Mouse (Mus musculus) limb, embryonic 10.5 days (tissue): ENCODE measurements around the gene Ganab. TPM values are rescaled to one million over a fixed set of nuclear protein-coding genes. Genes with fewer than 3 reads are reported as not detected.

ENCODE experiments used
- microRNA-seq: library from miRNA; unstranded; fragments of <30 nt; microRNA quantifications from one replicate; pipeline ENCODE4, GENCODE M21; 2017
- polyA plus RNA-seq: library from polyadenylated mRNA; unstranded; fragments of >200 nt; fragmentation: Nextera tagmentation; extraction: Ambion mirVana; gene quantifications from 2 replicates; pipeline ENCODE4 v1.2.1, GENCODE M21; 2016

Ganab gene
- polyA plus RNA-seq, 1 experiment from 2014 or later, result 129 TPM

Small RNA genes within 50 kb of the gene (microRNA-seq; reads per million reads assigned to microRNA genes)
- not detected for gene Mir5136

Other genes with a start within 250 kb of the Ganab start
- gene Chrm1, start 234.3 kb upstream of the Ganab start, polyA plus RNA-seq, result 0.10 TPM in 1 of 2 replicates, not detected in the other
- 119 and 128 TPM in 2 replicates for gene Slc3a2, start 174.7 kb upstream of the Ganab start, polyA plus RNA-seq
- gene Wdr74, start 162.2 kb upstream of the Ganab start, polyA plus RNA-seq, result 121 and 145 TPM in 2 replicates
- gene 1700092M07Rik, start 157.4 kb upstream of the Ganab start, polyA plus RNA-seq, result 2.8 and 3.1 TPM in 2 replicates
- gene Stx5a, start 156.7 kb upstream of the Ganab start, polyA plus RNA-seq, result 99.3 and 134 TPM in 2 replicates
- gene Nxf1, start 141.0 kb upstream of the Ganab start, polyA plus RNA-seq, result 257 and 273 TPM in 2 replicates
- gene Tmem223, start 127.1 kb upstream of the Ganab start, polyA plus RNA-seq, result 181 and 183 TPM in 2 replicates
- 41.3 and 43.7 TPM in 2 replicates for gene Tmem179b, start 123.6 kb upstream of the Ganab start, polyA plus RNA-seq
- 44.2 and 47.0 TPM in 2 replicates for gene Taf6l, start 111.7 kb upstream of the Ganab start, polyA plus RNA-seq
- 206 and 216 TPM in 2 replicates for gene Polr2g, start 99.5 kb upstream of the Ganab start, polyA plus RNA-seq
- 5.9 and 6.1 TPM in 2 replicates for gene Zbtb3, start 95.5 kb upstream of the Ganab start, polyA plus RNA-seq
- gene Ttc9c, start 78.7 kb upstream of the Ganab start, polyA plus RNA-seq, result 80.2 and 85.2 TPM in 2 replicates
- gene Hnrnpul2, start 78.1 kb upstream of the Ganab start, polyA plus RNA-seq, result 4.7 and 5.2 TPM in 2 replicates
- not detected in 2 replicates for gene AC129217.1, start 68.3 kb upstream of the Ganab start, polyA plus RNA-seq
- gene Bscl2, start 60.6 kb upstream of the Ganab start, polyA plus RNA-seq, result 37.2 and 42.5 TPM in 2 replicates
- gene Gng3, start 58.9 kb upstream of the Ganab start, polyA plus RNA-seq, result 5.0 and 7.2 TPM in 2 replicates
- 0.29 and 0.39 TPM in 2 replicates for gene Lrrn4cl, start 47.3 kb upstream of the Ganab start, polyA plus RNA-seq
- gene Ubxn1, start 26.6 kb upstream of the Ganab start, polyA plus RNA-seq, result 211 and 228 TPM in 2 replicates
- 56.8 and 60.6 TPM in 2 replicates for gene Uqcc3, start 17.1 kb upstream of the Ganab start, polyA plus RNA-seq
- 110 and 149 TPM in 2 replicates for gene Lbhd1, start 14.3 kb upstream of the Ganab start, polyA plus RNA-seq
- gene Gm49403, start 14.1 kb upstream of the Ganab start, polyA plus RNA-seq, result not detected in 2 replicates
- 151 and 188 TPM in 2 replicates for gene 1810009A15Rik, start 9.2 kb upstream of the Ganab start, polyA plus RNA-seq
- gene Gm49416, start 9.1 kb upstream of the Ganab start, polyA plus RNA-seq, result 0.45 TPM in 1 of 2 replicates, not detected in the other
- 59.2 and 61.9 TPM in 2 replicates for gene Ints5, start 5.1 kb upstream of the Ganab start, polyA plus RNA-seq
- 47.0 and 48.1 TPM in 2 replicates for gene B3gat3, start 22.3 kb downstream of the Ganab start, polyA plus RNA-seq
- 4.1 and 4.3 TPM in 2 replicates for gene Rom1, start 31.3 kb downstream of the Ganab start, polyA plus RNA-seq
- gene Eml3, start 31.5 kb downstream of the Ganab start, polyA plus RNA-seq, result 37.1 and 37.5 TPM in 2 replicates
- 229 and 233 TPM in 2 replicates for gene Mta2, start 43.8 kb downstream of the Ganab start, polyA plus RNA-seq
- gene Tut1, start 55.8 kb downstream of the Ganab start, polyA plus RNA-seq, result 49.6 and 49.7 TPM in 2 replicates
- gene Eef1g, start 69.0 kb downstream of the Ganab start, polyA plus RNA-seq, result 563 and 631 TPM in 2 replicates
- gene Ahnak, start 91.2 kb downstream of the Ganab start, polyA plus RNA-seq, result 5.3 and 8.9 TPM in 2 replicates
- not detected in 2 replicates for gene Scgb1a1, start 189.9 kb downstream of the Ganab start, polyA plus RNA-seq
- gene Asrgl1, start 237.6 kb downstream of the Ganab start, polyA plus RNA-seq, result 16.9 and 20.7 TPM in 2 replicates